Mouse (Mus musculus) stomach, postnatal 0 days (tissue): ENCODE measurements around the gene Zbtb22.

Source experiments
- CTCF ChIP-seq: IDR thresholded peaks from 2 replicates; pipeline ENCODE4 v1.5.1; 2016; ENCODE audit warnings: antibody characterized with exemption, low read depth, mild to moderate bottlenecking, moderate library complexity
- EP300 ChIP-seq: optimal IDR thresholded peaks from 2 replicates; pipeline ENCODE3; 2016; ENCODE audit warnings: antibody characterized with exemption

GRCm38 (mm10) chr17:33947430-33948089 is 31.9 kb downstream of the Zbtb22 start:
- TF ChIP-seq CTCF (no peak), EP300 (no peak)
